Mouse (Mus musculus) urinary bladder, adult 2 months (tissue): ENCODE data around the gene Lcn9. TPM values are rescaled to one million over a fixed set of nuclear protein-coding genes. Genes with fewer than 3 reads are reported as not detected.
"Not testable (repeated sequence)": the region's sequence is repeated elsewhere in the genome, so short reads cannot be mapped to it uniquely, and the experiment has no call there.

Experiments
- DNase-seq: peaks from one replicate; pipeline ENCODE4 v3.0.0; 2022; ENCODE audit warnings: low spot score
- polyA plus RNA-seq: library from polyadenylated mRNA; depleted of rRNA; stranded (reverse); fragments of >200 nt; gene quantifications from 2 replicates; pipeline ENCODE4 v1.2.3, GENCODE M21; 2012; rRNA removed

Gene Lcn9
- polyA plus RNA-seq: not detected in 2 replicates

- DNase-seq: no peak
Measured at GRCm38 (mm10) chr2:25822806-25823205, at the start of gene Lcn9. TSS of gene Lcn9 (plus strand) at chr2:25823153.

- DNase-seq: no peak
Measured at GRCm38 (mm10) chr2:25773507-25773906, 49.4 kb upstream of the Lcn9 start.

- DNase-seq: no peak
Measured at GRCm38 (mm10) chr2:25774640-25775039, 48.3 kb upstream of the Lcn9 start.

DNA sequence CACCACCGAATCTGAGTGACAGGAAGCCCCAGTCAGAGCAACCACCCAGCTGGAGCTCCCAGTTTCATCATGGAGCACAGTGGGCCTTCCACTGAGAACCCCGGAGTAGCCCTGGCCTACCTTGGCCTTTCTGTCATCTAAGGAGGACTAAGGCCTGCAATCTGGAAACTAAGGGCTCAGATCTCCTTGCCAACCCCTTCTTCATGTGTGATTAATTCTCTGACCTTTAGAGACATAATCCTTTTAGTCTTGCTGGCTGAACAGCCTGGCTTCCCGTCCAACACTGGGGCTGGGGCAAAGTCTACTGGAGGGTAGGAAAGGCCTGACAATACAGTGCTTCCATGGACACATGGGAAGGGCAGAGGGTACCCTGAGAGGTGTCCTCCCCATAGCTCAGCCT, 47.0 kb upstream of the Lcn9 start:
- DNase-seq: no peak

DNA sequence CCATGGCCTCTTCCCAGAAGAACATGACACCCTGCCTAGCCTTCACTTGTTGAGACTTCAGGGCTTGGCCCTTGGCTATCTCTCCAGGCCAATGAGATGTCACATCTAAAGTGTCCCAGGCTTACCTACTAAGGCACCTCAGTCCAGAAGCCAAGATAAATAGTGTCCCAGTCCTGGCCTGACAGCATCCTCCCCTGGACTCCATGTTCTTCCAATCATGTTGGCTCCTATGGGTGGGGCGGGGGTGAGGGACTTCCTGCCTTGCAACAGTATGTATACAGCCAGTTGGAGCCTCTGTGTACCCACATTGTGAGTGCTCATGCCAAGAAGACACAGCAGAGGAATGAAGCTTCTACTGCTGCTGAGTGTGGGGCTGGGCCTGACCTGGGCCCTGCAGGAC, 46.2 kb upstream of the Lcn9 start, which contains the start of gene Lcn11:
Gene Lcn11, plus strand, starts transcription at position 301 of the 400 bp plus-strand sequence.
- no peak for DNase-seq

DNA sequence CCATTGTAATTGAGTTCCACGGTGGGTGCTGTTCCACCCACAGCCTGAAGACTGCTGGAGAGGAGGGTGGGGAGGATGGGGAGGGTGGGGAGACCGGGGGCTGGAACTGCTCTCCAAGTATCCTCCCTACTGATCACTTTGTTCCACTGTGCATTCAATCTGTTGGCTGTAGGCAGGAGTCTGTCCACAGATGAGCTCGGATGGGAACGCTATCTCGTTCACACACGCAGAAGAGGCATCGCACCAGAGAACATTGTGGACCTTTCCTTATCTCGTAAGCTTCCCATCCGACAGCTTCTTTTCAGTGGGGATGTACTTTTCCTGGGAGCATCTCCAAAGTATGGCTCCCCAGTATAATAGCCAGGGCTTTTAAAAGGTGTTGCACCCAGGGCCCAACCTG, 43.9 kb upstream of the Lcn9 start:
- DNase-seq: no peak

DNA sequence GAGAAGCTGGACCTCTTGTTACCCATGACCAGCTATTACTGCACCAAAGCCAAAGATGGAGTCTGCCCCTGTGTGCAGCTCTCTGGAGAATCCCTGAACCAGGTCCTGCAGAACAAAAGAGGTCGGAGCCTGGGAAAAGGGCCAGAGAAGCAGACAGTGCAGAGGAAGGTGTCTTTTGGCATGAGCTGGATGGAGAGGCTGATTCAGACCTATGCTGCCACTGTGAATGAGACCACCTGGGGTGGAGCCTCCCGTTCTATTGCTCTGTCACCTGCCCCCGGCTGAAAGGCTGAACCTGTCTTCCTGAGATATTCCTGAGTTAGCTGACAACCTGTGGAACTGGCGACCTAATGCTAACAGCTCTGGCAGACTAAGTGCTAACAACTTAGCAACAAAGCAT, 42.0 kb upstream of the Lcn9 start:
- DNase-seq: no peak

DNA sequence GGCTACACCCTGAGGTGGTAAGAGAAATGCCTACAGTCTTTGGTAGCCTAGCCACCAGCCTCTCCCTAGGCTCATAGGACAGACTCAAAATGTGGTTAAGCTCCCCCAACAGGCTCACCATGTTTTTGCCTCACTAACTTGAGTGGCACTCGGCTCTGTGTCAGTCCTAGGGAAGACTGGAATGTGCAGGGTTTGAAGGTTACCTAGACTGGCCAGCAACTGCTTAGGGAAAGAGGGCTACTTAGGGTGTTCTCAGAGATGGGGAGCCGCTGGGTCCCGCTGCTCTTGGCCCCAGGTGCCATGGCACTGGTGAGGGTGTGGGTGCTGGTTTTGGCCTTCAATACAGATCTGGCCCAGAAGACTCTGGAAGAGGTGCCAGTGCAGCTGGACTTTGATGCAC, 41.0 kb upstream of the Lcn9 start, which contains the start of gene Gm13539:
Gene Gm13539, plus strand, starts transcription at position 301 of the 400 bp plus-strand sequence.
- no peak for DNase-seq

DNA sequence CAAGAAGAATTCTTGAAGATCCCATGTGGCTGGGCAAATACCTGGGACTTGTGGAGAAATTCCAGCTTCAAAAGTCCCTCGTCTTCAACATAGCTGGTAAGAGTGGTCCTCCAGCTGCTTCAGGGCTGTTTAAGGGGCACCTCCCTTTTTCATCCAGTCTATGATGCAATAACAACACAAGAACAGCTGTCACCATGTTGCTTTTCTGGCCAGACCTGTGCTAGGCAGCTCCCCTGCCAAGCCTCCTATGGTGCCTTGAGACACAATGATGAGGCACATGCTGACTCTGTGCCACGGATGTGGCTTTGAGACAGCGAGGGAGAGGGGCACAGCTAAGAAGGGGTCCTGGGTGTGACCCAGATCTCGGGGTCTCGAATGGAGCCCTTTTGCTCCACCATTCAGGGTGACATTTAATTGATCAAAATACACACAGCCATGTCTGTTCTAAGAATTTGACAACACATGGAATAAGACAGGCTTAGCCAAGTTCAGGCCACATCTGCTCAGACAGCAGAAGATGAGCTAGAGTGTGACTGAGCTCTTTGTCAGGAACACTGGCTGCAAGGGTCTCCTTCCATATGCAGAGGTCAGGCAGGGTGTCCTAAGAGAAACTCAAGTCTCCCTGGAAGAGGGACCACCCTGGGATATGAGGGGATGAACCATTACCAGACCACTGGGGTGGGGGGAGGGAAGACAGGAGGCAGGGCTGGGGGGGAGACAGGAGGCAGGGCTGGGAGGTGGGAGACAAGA, 37.2 kb upstream of the Lcn9 start:
- no peak for DNase-seq

DNA sequence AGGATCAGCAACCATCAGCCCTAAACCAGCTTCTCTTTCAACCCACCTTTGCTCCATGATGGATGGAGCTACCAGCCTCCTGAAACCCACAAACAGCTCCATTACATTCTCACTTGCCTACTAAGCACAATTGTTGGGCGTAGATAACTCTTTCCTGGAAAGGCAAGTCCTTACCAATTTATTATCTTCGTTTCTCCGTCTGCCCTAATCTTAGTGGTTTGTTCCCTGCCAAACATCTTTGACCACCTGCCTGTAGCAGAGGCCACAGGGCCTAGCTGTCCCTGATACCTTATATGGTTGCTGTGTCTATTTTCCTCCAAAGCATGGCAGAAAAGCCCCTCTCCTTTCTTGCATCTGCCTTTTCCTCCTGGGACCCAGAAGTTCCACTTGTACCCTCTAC, 33.9 kb upstream of the Lcn9 start:
- DNase-seq: no peak

DNA sequence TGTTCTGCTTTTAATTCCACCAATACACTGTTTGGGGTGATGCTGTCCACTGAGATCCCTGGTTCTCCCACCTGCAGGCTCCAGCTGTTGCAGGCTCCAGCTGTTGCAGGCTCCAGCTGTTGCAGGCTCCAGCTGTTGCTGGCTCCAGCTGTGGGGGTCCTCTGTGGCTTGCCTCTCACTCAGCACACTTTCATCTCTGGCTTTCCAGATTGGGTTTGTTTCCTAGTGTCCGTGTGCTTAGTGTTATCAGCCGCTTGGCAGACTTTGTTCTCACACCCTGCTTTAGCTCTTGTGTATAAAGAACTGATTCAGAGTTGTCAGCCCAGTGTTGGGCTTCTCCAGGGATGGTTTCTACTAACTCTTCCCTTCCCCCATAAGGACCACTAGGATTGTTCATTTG, 25.3 kb upstream of the Lcn9 start:
- no peak for DNase-seq

- no peak for DNase-seq
Measured at GRCm38 (mm10) chr2:25798065-25798464, 24.9 kb upstream of the Lcn9 start.

DNA sequence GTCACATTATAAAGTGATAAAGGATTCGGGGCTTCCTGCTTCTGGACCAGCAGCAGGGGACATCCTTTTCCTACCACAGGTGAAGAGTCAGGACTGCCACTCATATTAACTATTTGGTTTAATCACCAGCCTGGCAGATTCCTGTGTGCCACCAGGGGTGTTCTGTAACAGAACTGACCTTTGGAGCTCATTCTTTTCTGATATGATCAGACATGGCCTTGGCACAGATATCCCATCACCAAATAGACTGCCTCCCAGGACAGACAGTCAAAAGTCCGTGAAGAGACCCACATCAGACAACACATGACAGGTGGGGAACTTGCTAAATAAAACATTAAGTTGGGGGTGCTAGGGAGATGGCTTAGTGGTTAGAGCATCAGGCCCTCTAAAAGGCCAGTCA, 11.2 kb upstream of the Lcn9 start:
- DNase-seq: no peak

DNA sequence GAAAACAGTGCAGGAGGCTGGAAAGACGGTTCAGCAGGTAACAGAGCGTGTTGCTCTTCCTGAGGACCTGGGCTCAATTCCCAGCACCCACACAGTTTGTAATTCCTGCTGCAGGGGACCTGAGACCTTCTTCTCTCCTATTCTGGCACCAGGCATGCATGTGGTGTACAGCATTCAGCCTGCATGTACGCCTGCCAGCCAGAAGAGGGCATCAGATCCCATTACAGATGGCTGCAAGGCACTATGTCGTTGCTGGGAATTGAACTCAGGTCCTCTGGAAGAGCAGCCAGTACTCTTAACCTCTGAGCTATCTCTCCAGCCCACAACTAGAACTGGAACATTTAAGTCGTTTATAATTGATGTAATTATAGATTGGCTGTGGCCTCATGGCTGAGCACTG, 9.6 kb upstream of the Lcn9 start:
- no peak for DNase-seq

DNA sequence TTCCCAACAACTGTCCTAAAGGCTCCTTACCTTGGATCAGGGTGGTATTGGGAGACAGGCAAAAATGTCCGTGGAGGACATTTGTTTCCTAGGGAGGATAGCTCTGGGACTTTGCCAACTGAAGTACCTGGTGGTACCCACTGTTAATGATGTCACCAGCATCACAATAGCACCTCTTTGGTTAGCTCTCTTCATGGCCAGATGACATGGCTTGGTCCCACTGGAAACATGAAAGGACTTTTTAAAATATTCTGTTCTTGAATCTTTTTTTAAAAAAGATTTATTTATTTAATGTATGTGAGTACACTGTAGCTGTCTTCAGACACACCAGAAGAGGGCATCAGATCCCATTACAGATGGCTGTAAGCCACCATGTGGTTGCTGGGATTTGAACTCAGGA, 7.2 kb upstream of the Lcn9 start, which contains the start of gene Glt6d1:
Gene Glt6d1, minus strand, starts transcription at position 101 of the 400 bp plus-strand sequence.
- DNase-seq: not testable (repeated sequence)

DNA sequence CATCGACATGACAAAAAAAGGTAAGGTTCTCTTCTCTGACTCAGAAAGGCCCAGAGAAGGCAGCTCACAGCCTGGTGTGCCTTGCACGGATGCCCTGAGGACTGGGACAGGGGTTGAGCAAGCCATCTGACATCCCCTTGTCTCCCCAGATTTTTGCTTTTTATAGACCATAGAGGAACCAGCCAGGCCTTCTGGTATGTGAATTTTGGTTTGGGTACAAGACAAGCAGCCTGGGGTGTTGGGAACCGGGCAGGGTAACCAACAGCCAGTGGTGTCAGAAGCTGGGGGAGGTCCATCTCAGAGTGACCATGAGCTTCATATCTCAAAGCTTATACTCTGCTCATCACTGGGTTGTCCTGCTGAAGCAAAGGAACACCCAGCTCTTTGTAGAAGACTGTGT, 1.8 kb downstream of the Lcn9 start:
- peak; percentile 9 for DNase-seq

GRCm38 (mm10) chr2:25828344-25828947, 5.5 kb downstream of the Lcn9 start:
- DNase-seq: no peak

DNA sequence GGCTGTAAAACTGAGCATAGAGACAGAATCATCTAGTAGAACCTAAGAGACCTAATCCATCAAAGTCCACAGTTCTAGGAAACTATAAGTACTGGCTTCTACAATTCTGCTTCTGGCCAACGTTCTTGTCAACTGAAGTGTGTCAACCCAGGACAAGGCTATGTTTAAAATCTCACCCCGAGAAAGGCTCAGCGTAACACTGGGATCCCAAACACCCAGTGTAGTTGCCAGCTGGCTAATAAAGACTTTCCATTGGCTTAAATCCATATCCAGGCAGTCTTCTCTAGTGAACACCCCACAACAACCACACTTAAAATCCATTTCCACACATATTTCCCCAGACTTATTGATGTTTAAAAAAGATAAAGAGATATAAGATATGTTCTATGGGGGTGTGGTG, 7.8 kb downstream of the Lcn9 start:
- DNase-seq: no peak

DNA sequence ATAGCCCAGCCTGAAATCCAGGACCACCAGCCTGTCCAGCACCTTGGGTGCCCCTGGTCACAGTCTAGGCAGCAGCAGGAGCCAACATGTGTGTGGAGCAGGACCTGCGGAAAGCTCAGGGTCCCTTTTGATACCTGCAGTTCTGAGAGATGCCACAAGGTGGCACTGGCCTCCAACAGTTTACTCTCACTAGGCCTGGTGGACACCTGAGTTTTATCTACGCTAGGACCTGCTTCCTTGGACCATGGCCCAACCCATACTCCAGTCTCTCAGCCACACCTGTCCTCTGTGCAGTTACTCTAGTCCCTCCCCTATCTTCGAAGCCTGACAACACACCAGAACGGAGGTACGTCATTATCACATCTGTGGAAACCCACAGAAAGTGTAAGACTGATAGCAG, 13.3 kb downstream of the Lcn9 start:
- peak; percentile 42 for DNase-seq

GRCm38 (mm10) chr2:25842161-25842560, 19.2 kb downstream of the Lcn9 start:
- DNase-seq: no peak

DNA sequence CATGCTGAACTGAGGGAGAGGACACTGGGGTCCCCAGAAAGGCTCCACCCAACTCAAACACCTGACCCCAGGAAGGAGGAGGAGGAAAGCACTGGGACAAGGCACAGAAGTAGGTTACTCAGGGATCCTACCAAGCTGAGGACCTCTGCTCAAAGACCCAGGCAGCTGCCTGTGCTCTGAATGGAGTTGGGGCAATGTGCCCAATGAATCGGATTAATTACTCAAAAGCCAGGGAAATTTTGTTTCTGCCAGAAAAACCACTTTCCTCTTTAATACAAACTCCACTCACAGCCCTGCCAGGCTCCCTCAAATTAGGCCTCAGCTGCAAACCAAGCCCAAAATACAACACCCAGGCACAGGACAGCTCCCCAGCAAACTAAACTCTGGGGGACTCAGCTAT, 19.8 kb downstream of the Lcn9 start:
- DNase-seq: no peak

- no peak for DNase-seq
Measured at GRCm38 (mm10) chr2:25844097-25844496, 21.1 kb downstream of the Lcn9 start.

GRCm38 (mm10) chr2:25846516-25846915, 23.6 kb downstream of the Lcn9 start:
- DNase-seq: no peak
